Mouse (Mus musculus): ENCODE measurements around the gene Rasa3. TPM values are rescaled to one million over a fixed set of nuclear protein-coding genes. Genes with fewer than 3 reads are reported as not detected.

Rasa3 gene
- polyA plus RNA-seq, 1 experiment from 2014 or later, result 43.1 TPM

- 72% methylated on average over 10 of the region's 10 CpGs for WGBS
Observed at GRCm38 (mm10) chr8:13642659-13643181, 34.7 kb downstream of the Rasa3 start.

GRCm38 (mm10) chr8:13641206-13641605 is 36.2 kb downstream of the Rasa3 start:
- Histone ChIP-seq H3K4me1 (replicated peaks) (peaks cover 42% of the 10 kb centered on the region), H3K9ac (no peak overlapping the region), H3K27me3 (no peaks in the 10 kb centered on the region), H3K9me3 (no peaks in the 10 kb centered on the region), H3K4me3 (no peak overlapping the region), H3K4me2 (no peak overlapping the region), H3K27ac (replicated peaks) (peak overlapping the region; percentile 75), H3K36me3 (no peaks in the 10 kb centered on the region)
- 68% methylated on average over 9 of the region's 9 CpGs for WGBS
- no peak for ATAC-seq (ENCODE audit: low FRiP score, low read depth)

More at GRCm38 (mm10) chr8:13642659-13643181, 34.7 kb downstream of the Rasa3 start:
- H3K27me3 ChIP-seq, result no peaks in the 10 kb centered on the region
- H3K4me1 ChIP-seq (replicated peaks), result peaks cover 50% of the 10 kb centered on the region
- ATAC-seq (ENCODE audit: low FRiP score, low read depth), result no peak
- H3K4me2 ChIP-seq, result no peak overlapping the region
- H3K9ac ChIP-seq, result no peak overlapping the region
- H3K27ac ChIP-seq (replicated peaks), result no peak overlapping the region
- H3K9me3 ChIP-seq, result no peaks in the 10 kb centered on the region
- no peaks in the 10 kb centered on the region for H3K36me3 ChIP-seq
- H3K4me3 ChIP-seq, result no peak overlapping the region

- no peaks in the 10 kb centered on the region for H3K36me3 ChIP-seq
- H3K4me1 ChIP-seq (replicated peaks), result peaks cover 37% of the 10 kb centered on the region
- H3K27ac ChIP-seq (replicated peaks), result peak overlapping the region; percentile 75
- no peak overlapping the region for H3K9ac ChIP-seq
- 44% methylated on average over 9 of the region's 9 CpGs for WGBS
- no peak for ATAC-seq (ENCODE audit: low FRiP score, low read depth)
- H3K9me3 ChIP-seq, result no peaks in the 10 kb centered on the region
- H3K4me3 ChIP-seq, result no peak overlapping the region
- H3K27me3 ChIP-seq, result no peaks in the 10 kb centered on the region
- H3K4me2 ChIP-seq, result no peak overlapping the region
Observed at GRCm38 (mm10) chr8:13640452-13640883, 36.9 kb downstream of the Rasa3 start.

- WGBS, result 97% methylated on average over 6 of the region's 6 CpGs
- H3K27me3 ChIP-seq, result no peaks in the 10 kb centered on the region
- H3K9me3 ChIP-seq, result no peaks in the 10 kb centered on the region
- H3K4me3 ChIP-seq, result no peak overlapping the region
- 0 out of 2 replicates have a peak, but pooled peaks cover 3% of the 10 kb centered on the region for H3K36me3 ChIP-seq
- no peak overlapping the region for H3K27ac ChIP-seq (replicated peaks)
- no peaks in the 10 kb centered on the region for H3K4me1 ChIP-seq (replicated peaks)
- no peak overlapping the region for H3K9ac ChIP-seq
- no peak overlapping the region for H3K4me2 ChIP-seq
- no peak for ATAC-seq (ENCODE audit: low FRiP score, low read depth)
Observed at GRCm38 (mm10) chr8:13633107-13633506, 44.3 kb downstream of the Rasa3 start.

GRCm38 (mm10) chr8:13632309-13632708 is 45.1 kb downstream of the Rasa3 start:
- H3K27me3 ChIP-seq, result no peaks in the 10 kb centered on the region
- H3K4me1 ChIP-seq (replicated peaks), result no peaks in the 10 kb centered on the region
- H3K4me3 ChIP-seq, result no peak overlapping the region
- ATAC-seq (ENCODE audit: low FRiP score, low read depth), result no peak
- no peak overlapping the region for H3K27ac ChIP-seq (replicated peaks)
- H3K4me2 ChIP-seq, result no peak overlapping the region
- 0 out of 2 replicates have a peak, but pooled peaks cover 3% of the 10 kb centered on the region for H3K36me3 ChIP-seq
- no peaks in the 10 kb centered on the region for H3K9me3 ChIP-seq
- H3K9ac ChIP-seq, result no peak overlapping the region
- 93% methylated on average over 6 of the region's 6 CpGs for WGBS

GRCm38 (mm10) chr8:13630754-13631153 is 46.6 kb downstream of the Rasa3 start:
- no peak for ATAC-seq (ENCODE audit: low FRiP score, low read depth)
- 85% methylated on average over 4 of the region's 4 CpGs for WGBS
- no peaks in the 10 kb centered on the region for H3K27me3 ChIP-seq

GRCm38 (mm10) chr8:13630171-13630570 is 47.2 kb downstream of the Rasa3 start:
- no peak for ATAC-seq (ENCODE audit: low FRiP score, low read depth)
- no peak overlapping the region for H3K4me3 ChIP-seq
- 75% methylated on average over 5 of the region's 5 CpGs for WGBS
- H3K36me3 ChIP-seq, result 0 out of 2 replicates have a peak, but pooled peaks cover 3% of the 10 kb centered on the region
- H3K27me3 ChIP-seq, result no peaks in the 10 kb centered on the region
- peaks cover 8% of the 10 kb centered on the region for H3K4me1 ChIP-seq (replicated peaks)
- no peaks in the 10 kb centered on the region for H3K9me3 ChIP-seq
- no peak overlapping the region for H3K9ac ChIP-seq
- no peak overlapping the region for H3K4me2 ChIP-seq
- H3K27ac ChIP-seq (replicated peaks), result no peak overlapping the region

More at GRCm38 (mm10) chr8:13630754-13631153, 46.6 kb downstream of the Rasa3 start:
- Histone ChIP-seq H3K27ac (replicated peaks) (no peak overlapping the region), H3K9ac (no peak overlapping the region), H3K4me3 (no peak overlapping the region), H3K36me3 (0 out of 2 replicates have a peak, but pooled peaks cover 3% of the 10 kb centered on the region), H3K9me3 (no peaks in the 10 kb centered on the region), H3K4me2 (no peak overlapping the region), H3K4me1 (replicated peaks) (0 out of 2 replicates have a peak, but pooled peaks cover 2% of the 10 kb centered on the region)

- no peaks in the 10 kb centered on the region for H3K9me3 ChIP-seq
- 0 out of 2 replicates have a peak, but pooled peaks cover 3% of the 10 kb centered on the region for H3K36me3 ChIP-seq
- 90% methylated on average over 10 of the region's 10 CpGs for WGBS
- H3K27me3 ChIP-seq, result no peaks in the 10 kb centered on the region
- H3K4me3 ChIP-seq, result no peak overlapping the region
- no peak for ATAC-seq (ENCODE audit: low FRiP score, low read depth)
- no peak overlapping the region for H3K9ac ChIP-seq
- no peak overlapping the region for H3K4me2 ChIP-seq
- H3K27ac ChIP-seq (replicated peaks), result no peak overlapping the region
- peaks cover 14% of the 10 kb centered on the region for H3K4me1 ChIP-seq (replicated peaks)
Observed at GRCm38 (mm10) chr8:13629351-13630090, 47.9 kb downstream of the Rasa3 start.

- no peak overlapping the region for H3K4me3 ChIP-seq
- H3K9me3 ChIP-seq, result no peaks in the 10 kb centered on the region
- H3K4me2 ChIP-seq, result no peak overlapping the region
- no peak for ATAC-seq (ENCODE audit: low FRiP score, low read depth)
- peaks cover 29% of the 10 kb centered on the region for H3K4me1 ChIP-seq (replicated peaks)
- no peaks in the 10 kb centered on the region for H3K27me3 ChIP-seq
- no peak overlapping the region for H3K27ac ChIP-seq (replicated peaks)
- no peaks in the 10 kb centered on the region for H3K36me3 ChIP-seq
- no peak overlapping the region for H3K9ac ChIP-seq
- 94% methylated on average over 9 of the region's 9 CpGs for WGBS
Observed at GRCm38 (mm10) chr8:13628067-13628466, 49.3 kb downstream of the Rasa3 start.

GRCm38 (mm10) chr8:13627591-13627990 is 49.8 kb downstream of the Rasa3 start:
- H3K4me2 ChIP-seq, result no peak overlapping the region
- H3K4me1 ChIP-seq (replicated peaks), result peaks cover 34% of the 10 kb centered on the region
- no peaks in the 10 kb centered on the region for H3K9me3 ChIP-seq
- WGBS, result 85% methylated on average over 5 of the region's 5 CpGs
- H3K4me3 ChIP-seq, result no peak overlapping the region
- H3K27ac ChIP-seq (replicated peaks), result no peak overlapping the region
- H3K9ac ChIP-seq, result no peak overlapping the region
- no peak for ATAC-seq (ENCODE audit: low FRiP score, low read depth)
- no peaks in the 10 kb centered on the region for H3K27me3 ChIP-seq
- no peaks in the 10 kb centered on the region for H3K36me3 ChIP-seq

GRCm38 (mm10) chr8:13626114-13626513 is 51.3 kb downstream of the Rasa3 start:
- Histone ChIP-seq H3K27me3 (no peaks in the 10 kb centered on the region), H3K9me3 (no peaks in the 10 kb centered on the region), H3K9ac (no peak overlapping the region), H3K27ac (replicated peaks) (no peak overlapping the region), H3K4me1 (replicated peaks) (peaks cover 40% of the 10 kb centered on the region), H3K36me3 (no peaks in the 10 kb centered on the region), H3K4me2 (no peak overlapping the region), H3K4me3 (no peak overlapping the region)
- WGBS, result 85% methylated on average over 10 of the region's 10 CpGs
- ATAC-seq (ENCODE audit: low FRiP score, low read depth), result no peak

- H3K9me3 ChIP-seq, result no peaks in the 10 kb centered on the region
- no peak for ATAC-seq (ENCODE audit: low FRiP score, low read depth)
- no peak overlapping the region for H3K4me2 ChIP-seq
- no peak overlapping the region for H3K4me3 ChIP-seq
- WGBS, result 81% methylated on average over 5 of the region's 5 CpGs
- H3K27ac ChIP-seq (replicated peaks), result peak overlapping the region; percentile 82
- H3K4me1 ChIP-seq (replicated peaks), result peaks cover 40% of the 10 kb centered on the region
- no peaks in the 10 kb centered on the region for H3K36me3 ChIP-seq
- no peak overlapping the region for H3K9ac ChIP-seq
- H3K27me3 ChIP-seq, result no peaks in the 10 kb centered on the region
Observed at GRCm38 (mm10) chr8:13625281-13625970, 52.0 kb downstream of the Rasa3 start.
